Mouse (Mus musculus) hindbrain, postnatal 0 days (tissue): ENCODE measurements around the gene Rara. TPM values are rescaled to one million over a fixed set of nuclear protein-coding genes. Genes with fewer than 3 reads are reported as not detected.
A peak's percentile ranks its signal among the peaks of the same experiment; 100 is the strongest.

ENCODE experiments used
- ATAC-seq: fragments of 200-750 bp; cut with Nextera tagmentation; 2 replicates; pipeline ENCODE4 v1.8.0; 2017; ENCODE audit warnings: mild to moderate bottlenecking, moderate TSS enrichment, moderate library complexity
- DNase-seq: peaks from one replicate; pipeline ENCODE4 v3.0.0-alpha.2; 2015; ENCODE audit warnings: low spot score
- H3K27ac ChIP-seq: fragments of 300-500 bp; sonication (generic); 2 replicates; pipeline ENCODE4 v1.5.1; 2014; ENCODE audit warnings: mild to moderate bottlenecking
- H3K27me3 ChIP-seq: fragments of 300-500 bp; sonication (generic); 2 replicates; pipeline ENCODE4 v1.6.1; 2014; ENCODE audit warnings: low read length, mixed read lengths; ENCODE audit not compliant: insufficient read depth
- H3K36me3 ChIP-seq: fragments of 300-500 bp; sonication (generic); 2 replicates; pipeline ENCODE4 v1.6.1; 2014; ENCODE audit warnings: low read length, mixed read lengths; ENCODE audit not compliant: insufficient read depth
- H3K4me1 ChIP-seq: fragments of 300-500 bp; sonication (generic); 2 replicates; pipeline ENCODE4 v1.6.1; 2014; ENCODE audit warnings: antibody characterized with exemption, low read length, mixed read lengths; ENCODE audit not compliant: insufficient read depth
- H3K4me2 ChIP-seq: fragments of 300-500 bp; sonication (generic); 2 replicates; pipeline ENCODE4 v1.6.1; 2014; ENCODE audit warnings: low read depth, mild to moderate bottlenecking, low read length, moderate library complexity, mixed read lengths
- H3K4me3 ChIP-seq: fragments of 300-500 bp; sonication (generic); 2 replicates; pipeline ENCODE4 v1.5.1; 2014; ENCODE audit warnings: low read length
- H3K9ac ChIP-seq: fragments of 300-500 bp; sonication (generic); replicated peaks from 2 replicates; pipeline ENCODE4 v1.6.1; 2014; ENCODE audit warnings: mild to moderate bottlenecking, low read length, moderate library complexity, mixed read lengths
- H3K9me3 ChIP-seq: fragments of 300-500 bp; sonication (generic); 2 replicates; pipeline ENCODE4 v1.6.1; 2016; ENCODE audit warnings: low read length, mixed read lengths
- CTCF ChIP-seq: IDR thresholded peaks from 2 replicates; pipeline ENCODE4 v1.5.1; 2016; ENCODE audit warnings: antibody characterized with exemption, control low read depth, low read depth
- WGBS: fragments of 180-500 bp; shearing (Covaris S2); extraction: QIAGEN DNeasy Blood & Tissue Kit; methylation state at CpG from one replicate; pipeline ENCODE4 v1.1.7; 2014; 5-methylcytosine and 5-hydroxymethylcytosine counted together
- polyA plus RNA-seq: library from polyadenylated mRNA; unstranded; fragments of >200 nt; fragmentation: Nextera tagmentation; extraction: Ambion mirVana; gene quantifications from 2 replicates; pipeline ENCODE4 v1.2.1, GENCODE M21; 2015
- total RNA-seq: library from RNA; depleted of rRNA; stranded (reverse); fragments of >200 nt; gene quantifications from 2 replicates; pipeline ENCODE4 v1.2.3, GENCODE M21; 2014

The Rara gene
- total and polyA plus RNA-seq, 2 experiments from 2014 or later: 9.5 to 19.2 TPM

DNA sequence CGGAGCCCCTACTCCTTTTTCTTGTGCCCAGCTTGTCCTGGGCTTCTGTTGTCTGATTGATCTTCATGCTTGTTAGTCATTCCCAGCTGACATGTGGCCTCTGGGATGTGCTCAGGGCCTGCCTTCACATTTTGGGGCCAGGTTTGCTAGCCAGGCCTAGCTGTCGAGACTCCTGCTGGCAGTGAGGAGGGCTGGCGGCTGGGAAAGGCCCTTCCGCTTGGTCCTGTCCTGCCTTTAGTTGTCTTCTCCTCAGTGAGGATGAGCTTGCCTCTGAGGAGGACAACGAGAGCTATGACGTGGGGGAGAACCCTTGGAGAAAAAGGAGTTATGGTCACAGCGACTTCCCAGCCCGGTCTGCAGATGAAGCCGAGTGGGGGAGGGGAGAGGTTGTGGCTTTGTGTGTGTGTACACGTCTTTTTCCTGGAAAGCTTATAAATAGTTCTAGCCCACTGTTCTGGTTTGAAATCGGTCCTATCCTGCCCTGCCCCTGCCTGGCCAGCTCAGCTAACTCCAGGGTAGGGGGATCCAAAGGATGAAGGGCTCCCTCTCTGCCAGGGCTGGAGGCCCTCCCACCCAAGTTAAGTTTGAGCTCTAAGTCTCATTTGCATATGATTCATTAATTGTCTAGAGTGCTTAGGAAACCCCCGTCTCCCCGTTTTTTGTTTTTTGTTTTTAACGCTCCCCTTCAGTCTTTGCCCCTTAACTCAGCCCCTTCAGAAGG lies 16.3 kb downstream of the Rara start:
- 32% methylated on average over 14 of the region's 14 CpGs for WGBS

DNA sequence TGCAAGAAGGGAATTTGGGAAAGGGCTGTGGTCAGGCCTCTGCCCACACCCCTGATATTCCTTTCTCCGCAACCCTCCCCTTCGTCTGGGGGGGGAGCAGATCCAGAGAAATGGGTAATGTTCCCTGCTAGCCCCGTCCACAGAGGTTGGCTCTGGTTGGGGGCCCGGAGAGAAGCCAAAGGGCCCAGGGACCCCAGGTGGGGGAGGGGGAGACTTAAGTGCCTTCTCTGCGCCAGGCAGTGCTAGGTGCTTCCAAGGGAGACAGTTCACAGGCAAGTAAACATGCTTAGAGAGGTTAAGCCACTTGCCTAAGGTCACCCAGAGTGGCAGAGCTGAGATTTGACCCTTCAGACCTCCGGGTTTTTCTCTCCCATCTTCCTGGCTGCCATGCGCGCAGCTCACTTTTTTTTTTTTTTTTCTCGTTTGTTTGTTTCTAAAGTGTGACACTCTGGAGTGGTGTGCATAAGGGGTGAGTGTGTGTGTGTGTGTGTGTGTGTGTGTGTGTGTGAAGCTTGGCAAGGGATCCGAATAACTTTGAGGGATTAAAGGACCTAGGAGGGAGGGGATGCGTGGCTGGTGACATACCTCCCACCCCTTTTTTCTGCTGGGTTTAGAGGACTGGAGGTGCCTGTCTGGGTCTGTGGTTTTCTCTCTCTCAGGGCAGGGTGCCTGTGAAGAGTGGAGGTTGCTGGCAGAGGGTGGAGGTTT lies 17.4 kb downstream of the Rara start:
- Histone ChIP-seq H3K27ac (no peak overlapping the region), H3K4me1 (peaks cover 37% of the 10 kb centered on the region), H3K9ac (no peak overlapping the region), H3K36me3 (no peaks in the 10 kb centered on the region), H3K27me3 (no peaks in the 10 kb centered on the region), H3K4me3 (no peak overlapping the region), H3K4me2 (no peak overlapping the region), H3K9me3 (no peaks in the 10 kb centered on the region)
- ATAC-seq: no peak
- TF ChIP-seq CTCF: no peak
- 44% methylated on average over 11 of the region's 11 CpGs for WGBS
- DNase-seq: no peak

More for the DNA sequence above, 16.3 kb downstream of the Rara start:
- H3K27me3 ChIP-seq: no peaks in the 10 kb centered on the region
- H3K4me3 ChIP-seq: no peak overlapping the region
- no peaks in the 10 kb centered on the region for H3K9me3 ChIP-seq
- no peak overlapping the region for H3K9ac ChIP-seq
- H3K4me1 ChIP-seq: peaks cover 36% of the 10 kb centered on the region
- no peak for TF ChIP-seq CTCF
- no peaks in the 10 kb centered on the region for H3K36me3 ChIP-seq
- ATAC-seq (no peak), DNase-seq (peak; percentile 2)
- H3K27ac ChIP-seq: peak overlapping the region; percentile 78
- no peak overlapping the region for H3K4me2 ChIP-seq

- H3K27me3 ChIP-seq: no peaks in the 10 kb centered on the region
- H3K4me3 ChIP-seq: no peak overlapping the region
- WGBS: 68% methylated on average over 3 of the region's 3 CpGs
- no peaks in the 10 kb centered on the region for H3K36me3 ChIP-seq
- H3K9me3 ChIP-seq: no peaks in the 10 kb centered on the region
- H3K9ac ChIP-seq: no peak overlapping the region
- H3K4me1 ChIP-seq: peaks cover 33% of the 10 kb centered on the region
- no peak overlapping the region for H3K27ac ChIP-seq
- no peak for DNase-seq
- H3K4me2 ChIP-seq: no peak overlapping the region
- no peak for ATAC-seq
- no peak for TF ChIP-seq CTCF
Observed at GRCm38 (mm10) chr11:98945605-98945977, 18.0 kb downstream of the Rara start.

GRCm38 (mm10) chr11:98947969-98948569 lies 20.5 kb downstream of the Rara start:
- Histone ChIP-seq H3K27me3 (no peaks in the 10 kb centered on the region), H3K4me2 (no peak overlapping the region), H3K9ac (no peak overlapping the region), H3K4me3 (no peak overlapping the region), H3K9me3 (no peaks in the 10 kb centered on the region), H3K27ac (no peak overlapping the region), H3K36me3 (no peaks in the 10 kb centered on the region), H3K4me1 (peaks cover 21% of the 10 kb centered on the region)
- 87% methylated on average over 18 of the region's 18 CpGs for WGBS
- DNase-seq (no peak), ATAC-seq (no peak)
- TF ChIP-seq CTCF: no peak

DNA sequence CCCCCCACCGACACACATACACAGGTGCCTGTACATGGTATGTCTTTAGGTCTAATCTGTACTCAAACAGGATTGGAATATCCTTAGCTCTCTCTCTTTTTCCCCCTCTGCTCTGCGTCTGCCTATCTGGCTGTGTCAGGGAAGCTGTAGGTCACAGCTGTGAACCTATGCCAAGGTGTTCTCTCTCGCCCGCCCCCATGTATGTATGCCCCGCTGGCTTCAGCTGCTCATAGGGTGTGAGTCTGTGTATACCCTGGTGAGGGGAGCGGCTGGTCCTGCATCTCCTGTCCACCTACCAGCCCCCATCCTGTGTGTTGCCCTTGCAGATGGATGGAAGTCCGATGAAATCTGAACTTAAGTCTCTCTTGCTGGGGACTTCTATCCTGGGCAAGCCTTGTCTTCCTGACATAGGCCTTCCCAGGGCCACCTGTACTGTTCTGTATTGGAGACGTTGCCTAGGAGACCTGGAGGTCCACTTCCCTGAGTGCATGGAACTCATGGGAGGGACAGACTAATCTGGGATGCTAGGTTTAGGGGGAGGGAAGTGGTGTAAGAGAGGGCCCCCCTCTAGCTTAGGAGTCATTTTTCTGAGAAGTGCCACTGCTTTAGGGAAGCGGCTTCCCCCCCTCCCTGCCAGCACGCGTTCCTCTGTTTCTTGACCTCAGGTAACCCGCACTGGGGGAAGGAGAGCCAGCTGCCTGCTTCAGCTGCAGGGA lies 21.8 kb downstream of the Rara start:
- no peak overlapping the region for H3K27ac ChIP-seq

DNA sequence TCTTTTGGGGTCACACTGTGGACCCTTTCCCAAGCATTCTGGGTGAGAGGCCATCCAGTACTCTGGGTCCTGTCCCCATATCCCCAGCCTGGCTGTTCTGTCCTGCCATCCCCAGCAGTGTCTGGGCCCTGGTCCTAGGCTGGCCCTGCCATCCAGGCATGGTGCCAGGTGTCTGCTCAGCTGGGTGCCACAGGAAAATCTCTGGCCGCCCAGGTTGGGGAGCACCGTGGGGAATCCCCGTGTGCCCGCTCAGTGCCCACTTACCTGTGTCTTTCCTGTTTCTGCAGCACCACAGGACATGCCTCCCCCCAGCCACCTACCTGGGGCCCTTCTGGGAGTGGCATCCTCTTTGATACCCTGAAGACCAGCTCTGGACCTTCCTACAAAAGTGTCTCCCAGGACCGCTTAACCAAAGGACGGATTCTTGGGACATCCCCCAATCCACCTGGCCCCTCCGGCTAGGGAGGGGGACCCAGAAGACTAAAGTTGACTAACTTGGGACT lies 22.4 kb downstream of the Rara start:
- ATAC-seq (no peak), DNase-seq (no peak)
- Histone ChIP-seq H3K27ac (no peak overlapping the region), H3K36me3 (no peaks in the 10 kb centered on the region), H3K27me3 (no peaks in the 10 kb centered on the region), H3K4me1 (peaks cover 20% of the 10 kb centered on the region), H3K9ac (no peak overlapping the region), H3K4me3 (no peak overlapping the region), H3K4me2 (no peak overlapping the region), H3K9me3 (no peaks in the 10 kb centered on the region)
- 62% methylated on average over 7 of the region's 7 CpGs for WGBS
- TF ChIP-seq CTCF: no peak

More for the DNA sequence above, 21.8 kb downstream of the Rara start:
- WGBS: 72% methylated on average over 12 of the region's 12 CpGs
- Histone ChIP-seq H3K36me3 (no peaks in the 10 kb centered on the region), H3K9me3 (no peaks in the 10 kb centered on the region), H3K27me3 (no peaks in the 10 kb centered on the region), H3K4me3 (no peak overlapping the region), H3K4me1 (peaks cover 14% of the 10 kb centered on the region; the same call in 1 of the 2 replicates), H3K4me2 (no peak overlapping the region), H3K9ac (no peak overlapping the region)
- DNase-seq (no peak), ATAC-seq (no peak)
- TF ChIP-seq CTCF: no peak
